Mouse (Mus musculus) right cerebral cortex, postnatal 25 days (tissue): ENCODE measurements around the gene Ddx46.
"Not testable (repeated sequence)": the region's sequence is repeated elsewhere in the genome, so short reads cannot be mapped to it uniquely, and the experiment has no call there.

Source experiments
- DNase-seq: peaks from one replicate; pipeline ENCODE4 v3.0.0; 2022

The Ddx46 gene

DNA sequence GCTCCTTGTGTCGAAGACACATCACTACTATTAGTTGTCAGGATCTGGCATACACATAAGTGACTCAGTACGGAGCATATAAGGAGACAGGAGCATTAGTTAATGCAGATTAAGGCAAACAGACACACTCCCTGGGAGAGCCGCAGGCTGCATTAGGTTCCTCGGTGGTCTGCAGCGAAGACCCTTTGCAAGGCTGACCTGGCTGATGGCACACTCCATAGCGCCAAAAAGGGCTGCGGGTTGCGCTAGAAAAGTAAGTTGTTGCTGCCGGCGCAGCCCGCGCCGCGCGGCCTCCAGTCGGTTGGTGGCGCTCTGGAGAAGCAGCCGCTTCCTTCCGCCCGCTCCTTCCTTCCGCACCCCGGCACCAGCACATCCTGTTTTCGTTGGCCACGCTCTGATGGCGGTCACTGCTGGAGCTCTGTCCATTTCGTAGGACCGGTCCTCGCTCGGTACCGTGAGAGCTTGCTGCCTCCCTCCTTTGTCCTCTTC, at the start of gene Ddx46:
Ddx46 (plus strand) TSS at position 389 of the 489 bp plus-strand sequence.
- peak; percentile 89 for DNase-seq

- no peak for DNase-seq
Observed at GRCm38 (mm10) chr13:55591961-55592490, 42.8 kb upstream of the Ddx46 start.

DNA sequence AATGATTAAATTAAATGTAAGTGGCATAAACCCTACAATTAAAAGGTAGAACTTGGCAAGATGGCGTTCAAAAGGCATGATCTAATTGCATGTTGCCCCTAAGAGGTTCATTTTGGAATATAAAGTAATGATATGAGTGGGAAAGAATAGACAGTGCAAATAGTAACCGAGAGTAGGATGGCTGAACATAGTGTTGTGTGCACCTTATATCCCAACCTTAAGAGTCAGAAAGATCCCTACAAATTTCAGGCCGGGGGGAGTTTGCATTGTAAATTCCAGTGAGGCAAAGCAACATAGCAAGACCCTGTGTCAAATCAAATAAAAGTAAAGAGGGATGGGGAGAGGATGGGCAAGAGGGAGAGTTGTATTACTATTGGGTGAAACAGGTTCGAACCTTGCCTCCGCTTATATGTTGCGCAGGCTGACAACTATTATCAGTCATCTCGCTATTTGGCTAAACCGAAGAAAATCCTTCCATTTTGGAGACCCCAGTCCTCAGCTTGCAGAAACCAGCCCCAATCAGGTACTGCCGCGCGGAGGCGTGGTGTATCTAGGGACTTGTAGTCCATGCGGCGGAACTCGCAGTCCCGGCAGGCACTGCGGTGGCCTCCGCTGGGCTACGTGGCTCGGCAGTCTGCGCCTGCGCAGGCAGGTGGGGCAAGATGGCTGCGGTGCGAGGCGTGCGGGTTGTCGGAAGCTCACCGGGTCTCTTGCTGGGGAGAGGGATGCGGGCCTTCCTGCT, 42.1 kb upstream of the Ddx46 start:
- DNase-seq, result peak; percentile 98

DNA sequence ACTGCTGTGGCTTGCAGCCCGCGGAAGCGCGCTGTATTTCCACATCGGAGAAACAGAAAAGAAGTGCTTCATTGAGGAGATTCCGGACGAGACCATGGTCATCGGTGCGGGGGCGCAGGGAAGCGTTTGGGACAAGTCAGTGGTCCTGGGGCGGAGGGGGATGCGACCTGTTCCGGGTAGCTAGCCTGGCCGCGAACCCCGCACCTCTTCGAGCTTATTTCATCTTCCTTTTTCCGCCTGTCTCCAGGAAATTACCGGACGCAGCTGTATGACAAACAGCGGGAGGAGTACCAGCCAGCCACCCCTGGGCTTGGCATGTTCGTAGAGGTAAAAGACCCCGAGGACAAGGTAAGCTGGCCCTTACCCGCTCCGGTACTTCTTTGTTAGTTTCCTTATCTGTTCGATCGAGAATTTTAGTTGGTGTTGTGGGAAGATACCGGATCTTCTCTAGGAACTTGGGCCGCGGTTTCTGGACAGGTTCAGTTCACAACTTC, 41.5 kb upstream of the Ddx46 start:
- DNase-seq, result no peak

- DNase-seq, result peak; percentile 66
Observed at GRCm38 (mm10) chr13:55595375-55595774, 39.5 kb upstream of the Ddx46 start.

DNA sequence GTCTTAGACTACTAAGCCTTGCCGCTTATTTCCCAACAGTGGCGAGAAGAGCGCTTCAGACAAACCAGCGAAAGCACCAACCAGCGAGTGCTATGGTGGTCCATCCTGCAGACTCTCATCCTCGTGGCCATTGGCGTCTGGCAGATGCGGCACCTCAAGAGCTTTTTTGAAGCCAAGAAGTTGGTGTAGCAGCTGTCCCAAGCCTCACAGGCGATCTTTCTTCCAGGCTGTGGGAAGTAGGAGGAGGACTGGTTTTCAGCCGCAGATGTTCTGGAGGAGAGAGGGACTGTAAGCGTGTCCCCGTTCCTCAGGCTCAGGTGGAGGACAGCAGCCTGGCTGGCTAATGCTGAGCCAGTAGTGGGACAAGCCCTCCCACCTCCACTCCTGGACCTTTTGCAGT, 38.0 kb upstream of the Ddx46 start:
- no peak for DNase-seq

- DNase-seq, result peak; percentile 85
Observed at GRCm38 (mm10) chr13:55599566-55600540, 35.0 kb upstream of the Ddx46 start, which contains the start of gene B4galt7. Gene B4galt7 (plus strand): TSS chr13:55599896.

GRCm38 (mm10) chr13:55600657-55601056, 34.2 kb upstream of the Ddx46 start:
- DNase-seq, result no peak

DNA sequence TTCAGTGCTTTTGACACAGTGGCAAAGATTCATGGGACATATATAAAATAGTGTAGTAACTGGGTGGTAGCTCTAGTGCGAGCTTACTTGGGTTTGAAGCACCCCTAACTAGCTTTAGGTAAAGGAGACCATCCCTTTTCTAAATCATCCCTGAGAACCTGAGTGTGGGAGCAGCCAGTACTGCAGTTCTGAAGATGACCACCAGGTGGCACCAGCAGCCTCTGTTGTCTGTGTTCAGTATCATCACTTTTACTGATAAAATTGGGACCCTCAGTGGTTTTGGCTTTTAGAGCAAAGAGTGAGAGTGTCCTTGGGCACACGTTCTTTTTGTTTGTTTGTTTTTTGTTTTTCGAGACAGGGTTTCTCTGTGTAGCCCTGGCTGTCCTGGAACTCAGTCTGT, 33.2 kb upstream of the Ddx46 start:
- DNase-seq, result peak; percentile 69

GRCm38 (mm10) chr13:55604606-55605005, 30.2 kb upstream of the Ddx46 start:
- DNase-seq, result no peak

GRCm38 (mm10) chr13:55606899-55607623, 27.8 kb upstream of the Ddx46 start:
- no peak for DNase-seq

GRCm38 (mm10) chr13:55607624-55608006, 27.2 kb upstream of the Ddx46 start:
- no peak for DNase-seq

DNA sequence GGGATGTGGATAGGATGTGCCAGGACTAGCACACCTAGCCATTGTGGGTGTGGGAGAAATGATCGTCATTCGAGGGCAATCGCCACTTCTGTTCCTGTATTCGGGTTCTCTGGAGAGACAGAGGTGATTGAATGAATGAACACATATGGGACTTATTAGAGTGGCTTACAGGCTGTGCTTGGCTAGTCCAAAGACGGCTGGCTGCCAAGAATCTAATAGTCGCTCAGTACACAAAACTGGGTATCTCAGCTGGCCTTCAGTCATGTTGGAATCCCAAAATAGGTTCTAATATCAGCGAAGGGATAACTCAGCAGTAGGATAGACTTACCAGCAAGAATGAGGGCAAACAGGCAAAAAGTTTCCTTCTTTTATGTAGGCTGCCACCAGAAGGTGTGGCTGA, 22.8 kb upstream of the Ddx46 start:
- no peak for DNase-seq

GRCm38 (mm10) chr13:55613471-55613870, 21.4 kb upstream of the Ddx46 start:
- no peak for DNase-seq

DNA sequence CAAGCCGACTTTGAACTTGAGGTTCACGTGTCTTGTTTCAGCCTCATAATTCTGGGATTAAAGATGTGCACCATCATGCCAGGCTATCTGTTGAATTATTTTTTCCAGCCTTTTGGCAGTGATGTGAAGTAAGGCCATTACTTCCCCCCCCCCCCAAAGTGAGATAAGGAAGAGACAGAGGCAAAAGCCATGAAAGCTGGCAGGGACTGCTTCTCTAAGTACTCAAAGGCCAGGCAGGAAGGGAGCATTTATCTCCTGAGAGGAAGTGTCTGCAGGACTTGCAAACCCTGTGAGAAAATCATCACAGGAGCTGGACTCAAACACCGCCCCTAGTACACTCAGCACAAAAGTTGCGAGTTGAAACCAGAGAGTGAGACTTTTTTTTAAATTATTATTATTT, 15.5 kb upstream of the Ddx46 start:
- no peak for DNase-seq

DNA sequence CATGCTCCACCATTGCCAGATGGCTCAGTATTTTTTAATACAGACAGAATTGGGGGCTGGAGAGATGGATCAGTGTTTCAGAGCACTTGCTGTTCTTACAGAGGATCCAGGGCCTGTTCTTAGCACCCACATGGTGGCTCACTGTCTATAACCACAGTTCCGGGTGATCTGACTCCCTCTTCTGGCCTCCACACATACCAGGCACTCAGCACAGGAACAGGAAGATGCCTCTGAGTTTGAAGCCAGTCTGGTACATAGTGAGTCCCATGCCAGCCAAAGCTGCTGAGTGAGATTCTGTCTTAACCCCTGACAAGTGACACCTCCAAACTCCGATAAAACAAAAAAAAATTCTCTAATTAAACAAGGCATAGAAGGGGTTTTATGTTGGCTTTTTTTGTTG, 14.6 kb upstream of the Ddx46 start:
- no peak for DNase-seq

DNA sequence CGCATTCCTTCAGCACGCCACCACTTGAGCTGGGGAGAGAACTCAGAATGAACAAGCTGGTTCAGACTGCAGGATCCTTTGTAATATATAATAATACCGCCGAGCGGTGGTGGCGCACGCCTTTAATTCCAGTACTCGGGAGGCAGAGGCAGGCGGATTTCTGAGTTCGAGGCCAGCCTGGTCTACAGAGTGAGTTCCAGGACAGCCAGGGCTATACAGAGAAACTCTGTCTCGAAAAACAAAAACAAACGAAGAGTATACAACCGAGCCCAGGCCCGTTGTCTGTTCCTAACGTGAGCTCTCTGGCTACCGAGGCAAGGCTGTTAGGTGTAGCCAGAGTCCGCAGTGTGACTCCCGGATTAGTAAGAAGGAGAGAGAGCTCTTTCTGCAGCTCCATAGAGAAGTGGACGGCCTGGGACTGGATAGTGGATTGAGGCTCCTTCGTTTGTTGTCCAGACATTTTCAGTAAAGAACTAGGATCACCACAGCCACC, 12.6 kb upstream of the Ddx46 start:
- not testable (repeated sequence) for DNase-seq

DNA sequence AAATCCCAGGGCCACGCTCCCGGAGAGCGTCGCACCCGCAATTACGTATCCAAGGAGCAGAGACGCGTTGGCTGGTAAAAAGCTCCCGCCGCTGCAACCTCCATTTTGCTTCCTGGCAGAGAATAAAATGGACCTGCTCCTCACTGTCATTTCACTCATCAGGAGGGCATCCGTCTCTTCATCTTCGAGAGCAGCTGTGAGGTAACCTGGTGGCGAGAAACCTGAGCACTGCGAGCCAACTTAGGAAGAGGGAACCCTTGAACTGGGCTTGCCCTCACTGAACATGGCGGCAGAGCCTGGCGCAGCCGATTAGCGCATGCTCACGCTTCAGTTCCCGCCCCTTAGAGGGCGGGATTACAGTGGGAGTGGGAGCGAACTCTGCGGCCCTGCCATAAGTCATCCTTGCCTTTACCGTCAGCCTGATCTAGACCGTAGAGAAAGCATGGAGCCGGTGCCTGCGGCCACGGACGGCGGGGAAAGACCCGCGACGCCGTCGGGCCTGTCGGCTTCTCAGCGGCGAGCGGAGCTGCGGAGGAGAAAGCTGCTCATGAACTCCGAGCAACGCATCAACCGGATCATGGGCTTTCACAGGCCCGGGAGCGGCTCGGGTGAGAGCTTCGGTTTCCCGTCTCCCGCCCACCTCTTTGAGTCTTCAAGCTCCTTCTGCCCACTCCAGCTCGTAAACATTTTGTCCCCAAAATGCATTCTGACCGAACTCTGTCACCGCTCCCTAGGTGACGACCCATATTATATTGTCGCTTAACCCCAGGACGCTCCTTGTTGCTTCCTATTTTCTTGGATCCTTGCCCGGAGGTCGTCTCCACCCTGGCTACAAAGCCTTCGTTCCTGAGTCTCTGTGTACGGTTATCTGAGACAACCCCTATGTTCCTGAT, 11.9 kb upstream of the Ddx46 start, which contains the start of gene Caml:
Caml (plus strand) TSS at position 357 of the 893 bp plus-strand sequence.
- peak; percentile 89 for DNase-seq

DNA sequence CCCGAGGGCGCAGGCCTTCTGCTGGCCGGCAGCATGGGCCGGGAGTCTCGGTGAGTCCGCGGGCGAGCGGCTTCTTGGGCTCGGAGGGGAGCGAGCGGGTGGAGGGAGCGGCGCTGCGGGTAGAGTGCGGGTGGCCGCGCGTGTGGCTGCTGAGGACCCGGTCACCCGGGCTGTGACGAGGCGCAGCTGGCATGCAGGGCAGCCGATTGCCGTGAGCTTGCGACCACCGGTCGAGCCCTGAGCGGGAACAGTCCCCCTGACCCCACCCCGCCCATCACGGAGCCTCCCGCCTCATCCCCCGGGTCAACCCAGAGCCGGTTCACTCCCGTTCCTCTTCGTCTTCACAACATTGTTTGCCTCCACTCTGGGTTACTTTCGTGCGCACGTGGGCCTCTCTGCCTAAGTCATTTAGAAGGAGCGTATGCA, 332 bp downstream of the Ddx46 start:
- no peak for DNase-seq

DNA sequence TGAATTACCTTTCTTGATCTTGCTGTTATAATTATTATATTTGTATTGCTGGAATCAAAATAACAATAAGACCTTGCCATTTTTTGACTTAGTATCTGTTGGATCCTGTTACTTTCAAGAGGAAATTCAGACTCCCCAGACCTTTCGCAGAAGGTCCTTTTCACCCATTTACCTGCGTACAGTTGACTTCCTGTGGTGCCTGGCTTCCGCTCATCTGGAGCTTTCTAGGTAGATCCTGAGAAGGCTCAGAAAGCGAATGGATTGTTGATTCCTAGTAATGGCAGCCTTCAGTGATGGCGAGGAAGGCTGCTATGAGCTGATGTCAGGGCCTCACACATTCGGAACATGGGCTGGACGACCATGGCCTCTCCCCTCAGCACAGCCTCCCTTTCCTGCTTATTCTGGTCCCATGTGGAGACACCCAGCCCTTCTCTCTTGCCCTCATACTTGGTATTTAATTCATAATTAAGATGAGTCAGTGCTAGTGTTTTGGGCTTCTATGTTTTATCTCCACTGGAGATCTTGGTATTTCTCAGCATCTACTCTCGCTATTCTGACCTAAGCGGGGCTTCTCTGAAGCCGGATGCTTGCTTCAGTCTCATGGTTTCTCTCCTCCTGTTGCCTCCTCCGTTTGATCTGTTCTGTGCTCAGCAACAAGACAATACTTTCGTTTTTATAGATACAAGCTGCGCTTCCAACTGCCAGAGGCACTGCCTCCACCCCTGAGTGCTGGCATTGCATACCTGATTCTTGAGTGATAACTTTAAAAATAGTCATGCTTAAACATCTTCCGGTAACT, 1.6 kb downstream of the Ddx46 start:
- DNase-seq, result no peak
